Mouse (Mus musculus): Measurements from ENCODE around the gene Olfr1313.
"Not testable (repeated sequence)": the region's sequence is repeated elsewhere in the genome, so short reads cannot be mapped to it uniquely, and the experiment has no call there.

The Olfr1313 gene

GRCm38 (mm10) chr2:112077743-112078142 is at the start of gene Olfr1313:
Olfr1313 (minus strand) TSS chr2:112077843.
- DNase-seq = no peak

GRCm38 (mm10) chr2:112115340-112115739 is 37.7 kb upstream of the Olfr1313 start, which contains the start of gene Olfr1315-ps1:
Olfr1315-ps1 (minus strand) TSS chr2:112115440.
- DNase-seq = no peak

GRCm38 (mm10) chr2:112096681-112097080 is 19.0 kb upstream of the Olfr1313 start, which contains the start of gene Olfr1314:
Olfr1314 (minus strand) TSS chr2:112096781.
- no peak for DNase-seq

GRCm38 (mm10) chr2:112050138-112050537 is 27.5 kb downstream of the Olfr1313 start, which contains the start of gene Olfr1312:
Olfr1312 (minus strand) TSS chr2:112050238.
- DNase-seq = no peak

- DNase-seq = not testable (repeated sequence)
Observed at GRCm38 (mm10) chr2:112026971-112027370, 50.7 kb downstream of the Olfr1313 start.

GRCm38 (mm10) chr2:112024312-112024711 is 53.3 kb downstream of the Olfr1313 start, which contains the start of gene Olfr1311:
Olfr1311 (minus strand) TSS chr2:112024412.
- no peak for DNase-seq
